Mouse (Mus musculus): Measurements from ENCODE around the gene Bckdha. TPM values are rescaled to one million over a fixed set of nuclear protein-coding genes. Genes with fewer than 3 reads are reported as not detected.

Gene Bckdha
- polyA plus RNA-seq, 1 experiment: 39.7 TPM

GRCm38 (mm10) chr7:25617376-25618160 lies 41.2 kb downstream of the Bckdha start:
- peaks cover 22% of the 10 kb centered on the region for H3K36me3 ChIP-seq (replicated peaks; ENCODE audit: low read length)
- no peaks in the 10 kb centered on the region for H3K27me3 ChIP-seq (replicated peaks)
- H3K4me1 ChIP-seq: peaks cover 36% of the 10 kb centered on the region
- no peak overlapping the region for H3K4me3 ChIP-seq (replicated peaks)
- H3K9me3 ChIP-seq: no peaks in the 10 kb centered on the region
- no peak for TF ChIP-seq GATA1 (IDR thresholded peaks at IDR 0.05; ENCODE audit: borderline replicate concordance, low read length)
- TF ChIP-seq FLI1 (IDR thresholded peaks at IDR 0.05; ENCODE audit: low read length): no peak

- no peaks in the 10 kb centered on the region for H3K27me3 ChIP-seq (replicated peaks)
- H3K9me3 ChIP-seq: no peaks in the 10 kb centered on the region
- TF ChIP-seq FLI1 (IDR thresholded peaks at IDR 0.05; ENCODE audit: low read length): no peak
- H3K4me1 ChIP-seq: peaks cover 43% of the 10 kb centered on the region
- peaks cover 3% of the 10 kb centered on the region for H3K36me3 ChIP-seq (replicated peaks; ENCODE audit: low read length)
- no peak within 1 kb of the TSS for H3K4me3 ChIP-seq (replicated peaks)
These were observed 43.1 kb downstream of the Bckdha start, which contains the start of gene Erich4 for GRCm38 (mm10) chr7:25615706-25616011. Gene Erich4, minus strand, starts transcription at chr7:25615892.

- Histone ChIP-seq H3K4me1 (peaks cover 46% of the 10 kb centered on the region), H3K4me3 (replicated peaks) (no peak overlapping the region), H3K9me3 (no peaks in the 10 kb centered on the region), H3K36me3 (replicated peaks; ENCODE audit: low read length) (peaks cover under 1% of the 10 kb centered on the region), H3K27me3 (replicated peaks) (no peaks in the 10 kb centered on the region)
- TF ChIP-seq GATA1 (IDR thresholded peaks at IDR 0.05; ENCODE audit: borderline replicate concordance, low read length) (no peak), FLI1 (IDR thresholded peaks at IDR 0.05; ENCODE audit: low read length) (no peak)
These were observed 43.7 kb downstream of the Bckdha start for GRCm38 (mm10) chr7:25614831-25615705.

- H3K4me3 ChIP-seq (replicated peaks): no peak overlapping the region
- H3K36me3 ChIP-seq (replicated peaks; ENCODE audit: low read length): no peaks in the 10 kb centered on the region
- H3K4me1 ChIP-seq: peaks cover 49% of the 10 kb centered on the region
- H3K9me3 ChIP-seq: no peaks in the 10 kb centered on the region
- TF ChIP-seq FLI1 (IDR thresholded peaks at IDR 0.05; ENCODE audit: low read length): no peak
- no peak for TF ChIP-seq GATA1 (IDR thresholded peaks at IDR 0.05; ENCODE audit: borderline replicate concordance, low read length)
- H3K27me3 ChIP-seq (replicated peaks): no peaks in the 10 kb centered on the region
These were observed 44.7 kb downstream of the Bckdha start for GRCm38 (mm10) chr7:25614086-25614485.

- H3K4me1 ChIP-seq: peaks cover 55% of the 10 kb centered on the region
- no peaks in the 10 kb centered on the region for H3K27me3 ChIP-seq (replicated peaks)
- H3K9me3 ChIP-seq: no peaks in the 10 kb centered on the region
- H3K4me3 ChIP-seq (replicated peaks): no peak overlapping the region
- no peaks in the 10 kb centered on the region for H3K36me3 ChIP-seq (replicated peaks; ENCODE audit: low read length)
- no peak for TF ChIP-seq FLI1 (IDR thresholded peaks at IDR 0.05; ENCODE audit: low read length)
- TF ChIP-seq GATA1 (IDR thresholded peaks at IDR 0.05; ENCODE audit: borderline replicate concordance, low read length): no peak
These were observed 47.3 kb downstream of the Bckdha start for GRCm38 (mm10) chr7:25611501-25611900.

- Histone ChIP-seq H3K27me3 (replicated peaks) (no peaks in the 10 kb centered on the region), H3K36me3 (replicated peaks; ENCODE audit: low read length) (no peaks in the 10 kb centered on the region), H3K9me3 (no peaks in the 10 kb centered on the region), H3K4me3 (replicated peaks) (peak overlapping the region; percentile 71), H3K4me1 (peaks cover 57% of the 10 kb centered on the region)
- TF ChIP-seq FLI1 (IDR thresholded peaks at IDR 0.05; ENCODE audit: low read length) (no peak), GATA1 (IDR thresholded peaks at IDR 0.05; ENCODE audit: borderline replicate concordance, low read length) (no peak)
These were observed 48.7 kb downstream of the Bckdha start for GRCm38 (mm10) chr7:25610056-25610455.

- TF ChIP-seq FLI1 (IDR thresholded peaks at IDR 0.05; ENCODE audit: low read length) (no peak), GATA1 (IDR thresholded peaks at IDR 0.05; ENCODE audit: borderline replicate concordance, low read length) (no peak)
- Histone ChIP-seq H3K27me3 (replicated peaks) (no peaks in the 10 kb centered on the region), H3K36me3 (replicated peaks; ENCODE audit: low read length) (no peaks in the 10 kb centered on the region), H3K9me3 (no peaks in the 10 kb centered on the region), H3K4me3 (replicated peaks) (peak overlapping the region; percentile 53), H3K4me1 (peaks cover 59% of the 10 kb centered on the region)
These were observed 51.6 kb downstream of the Bckdha start for GRCm38 (mm10) chr7:25607196-25607595.

- H3K9me3 ChIP-seq: no peaks in the 10 kb centered on the region
- TF ChIP-seq GATA1 (IDR thresholded peaks at IDR 0.05; ENCODE audit: borderline replicate concordance, low read length) (no peak), FLI1 (IDR thresholded peaks at IDR 0.05; ENCODE audit: low read length) (no peak)
- no peaks in the 10 kb centered on the region for H3K27me3 ChIP-seq (replicated peaks)
- H3K4me3 ChIP-seq (replicated peaks): peak overlapping the region; percentile 85
- peaks cover 59% of the 10 kb centered on the region for H3K4me1 ChIP-seq
- no peaks in the 10 kb centered on the region for H3K36me3 ChIP-seq (replicated peaks; ENCODE audit: low read length)
These were observed 52.1 kb downstream of the Bckdha start for GRCm38 (mm10) chr7:25606625-25607063.

- no peak for TF ChIP-seq GATA1 (IDR thresholded peaks at IDR 0.05; ENCODE audit: borderline replicate concordance, low read length)
- no peak for TF ChIP-seq FLI1 (IDR thresholded peaks at IDR 0.05; ENCODE audit: low read length)
- no peaks in the 10 kb centered on the region for H3K36me3 ChIP-seq (replicated peaks; ENCODE audit: low read length)
- peaks cover 24% of the 10 kb centered on the region for H3K4me1 ChIP-seq
- peaks cover 8% of the 10 kb centered on the region for H3K27me3 ChIP-seq (replicated peaks)
- H3K9me3 ChIP-seq: no peaks in the 10 kb centered on the region
- H3K4me3 ChIP-seq (replicated peaks): no peak overlapping the region
These were observed 57.4 kb downstream of the Bckdha start for GRCm38 (mm10) chr7:25601346-25601745.

GRCm38 (mm10) chr7:25600666-25601065 lies 58.1 kb downstream of the Bckdha start:
- TF ChIP-seq FLI1 (IDR thresholded peaks at IDR 0.05; ENCODE audit: low read length) (no peak), GATA1 (IDR thresholded peaks at IDR 0.05; ENCODE audit: borderline replicate concordance, low read length) (no peak)
- Histone ChIP-seq H3K27me3 (replicated peaks) (peaks cover 8% of the 10 kb centered on the region), H3K4me3 (replicated peaks) (no peak overlapping the region), H3K9me3 (no peaks in the 10 kb centered on the region), H3K4me1 (peaks cover 19% of the 10 kb centered on the region), H3K36me3 (replicated peaks; ENCODE audit: low read length) (no peaks in the 10 kb centered on the region)

Measured in megakaryocyte, embryonic 14.5 days (primary cell).